Comparison of ENCODE assay signal across 9 mouse cellular contexts in genomic region chr2:18693491-18693870, GRCm38 (mm10). TPM values are rescaled to one million over a fixed set of nuclear protein-coding genes. Genes with fewer than 3 reads are reported as not detected.
DNase-seq lines count a peak whose midpoint lies in the region; ATAC-seq and TF ChIP-seq lines count a peak whose summit lies in the region.
"Had no signal": no experiment of that assay in that cellular context is flagged by ENCODE, and none has a peak within 500 bp of the region (broad histone marks: within the 10 kb centered on the region; RNA-seq: fewer than 3 reads in every experiment).

No protein-coding gene starts in this region.

- H3K9ac ChIP-seq in kidney, embryonic 16.5 days (replicated peaks; ENCODE audit: low read length) = no peak overlapping the region
- no peak overlapping the region for H3K9ac ChIP-seq in embryonic facial prominence, embryonic 13.5 days
- H3K9ac ChIP-seq in hindbrain, postnatal 0 days (replicated peaks; ENCODE audit: low read length) = no peak overlapping the region
- H3K9ac ChIP-seq in midbrain, embryonic 15.5 days = no peak overlapping the region

- no peak for TF ChIP-seq CTCF in hindbrain, postnatal 0 days (IDR thresholded peaks at IDR 0.05; ENCODE audit: low read depth)

- 2% methylated on average over 5 of the region's 5 CpGs for WGBS in kidney, embryonic 16.5 days
- under 1% methylated on average over 5 of the region's 5 CpGs for WGBS in embryonic facial prominence, embryonic 13.5 days
- 2% methylated on average over 5 of the region's 5 CpGs for WGBS in hindbrain, postnatal 0 days
- WGBS in midbrain, embryonic 15.5 days = under 1% methylated on average over 5 of the region's 5 CpGs

- peaks cover 63% of the 10 kb centered on the region for H3K27me3 ChIP-seq in kidney, embryonic 16.5 days (ENCODE audit: insufficient read depth, low read length)
- H3K27me3 ChIP-seq in embryonic facial prominence, embryonic 13.5 days = peaks cover 83% of the 10 kb centered on the region
- peaks cover 57% of the 10 kb centered on the region for H3K27me3 ChIP-seq in hindbrain, postnatal 0 days (ENCODE audit: insufficient read depth, low read length)
- peaks cover 43% of the 10 kb centered on the region for H3K27me3 ChIP-seq in midbrain, embryonic 15.5 days (replicated peaks)

- intact Hi-C loops in left cerebral cortex, postnatal 10 days (cut with DNase I) = loop anchor here (2.0 to 10.0 kb wide), 4 partner anchors 109 to 661 kb away; no protein-coding TSS in a partner anchor
- intact Hi-C loops in left cerebral cortex, postnatal 36 days (cut with DNase I) = loop anchor here (5.0 to 10.0 kb wide), 5 partner anchors 74 to 761 kb away; partner anchors contain the start of genes 4930426L09Rik and Pip4k2a

- peaks cover 25% of the 10 kb centered on the region for H3K4me1 ChIP-seq in kidney, embryonic 16.5 days (ENCODE audit: insufficient read depth, low read length)
- peaks cover 26% of the 10 kb centered on the region for H3K4me1 ChIP-seq in embryonic facial prominence, embryonic 13.5 days
- 0 out of 2 replicates have a peak, but pooled peaks cover 6% of the 10 kb centered on the region for H3K4me1 ChIP-seq in hindbrain, postnatal 0 days (ENCODE audit: insufficient read depth, low read length)
- H3K4me1 ChIP-seq in midbrain, embryonic 15.5 days = peaks cover 34% of the 10 kb centered on the region

- no peak overlapping the region for H3K27ac ChIP-seq in kidney, embryonic 16.5 days (ENCODE audit: low read length)
- H3K27ac ChIP-seq in embryonic facial prominence, embryonic 13.5 days = no peak overlapping the region
- H3K27ac ChIP-seq in hindbrain, postnatal 0 days = no peak overlapping the region
- H3K27ac ChIP-seq in midbrain, embryonic 15.5 days = no peak overlapping the region

- H3K36me3 ChIP-seq in kidney, embryonic 16.5 days (ENCODE audit: insufficient read depth, low read length) = no peaks in the 10 kb centered on the region
- H3K36me3 ChIP-seq in embryonic facial prominence, embryonic 13.5 days = no peaks in the 10 kb centered on the region
- no peaks in the 10 kb centered on the region for H3K36me3 ChIP-seq in hindbrain, postnatal 0 days (ENCODE audit: insufficient read depth, low read length)
- no peaks in the 10 kb centered on the region for H3K36me3 ChIP-seq in midbrain, embryonic 15.5 days (replicated peaks)

- ATAC-seq in kidney, embryonic 16.5 days (ENCODE audit: low FRiP score, low TSS enrichment) = no peak
- ATAC-seq in embryonic facial prominence, embryonic 13.5 days (ENCODE audit: insufficient number of reproducible peaks, insufficient read depth, low FRiP score, low TSS enrichment, low read depth) = no peak
- ATAC-seq in hindbrain, postnatal 0 days = no peak
- no peak for ATAC-seq in midbrain, embryonic 15.5 days (replicated peaks)

- H3K9me3 ChIP-seq in kidney, embryonic 16.5 days (ENCODE audit: low read length) = no peaks in the 10 kb centered on the region
- H3K9me3 ChIP-seq in embryonic facial prominence, embryonic 13.5 days = no peaks in the 10 kb centered on the region
- H3K9me3 ChIP-seq in hindbrain, postnatal 0 days (ENCODE audit: low read length) = no peaks in the 10 kb centered on the region
- H3K9me3 ChIP-seq in midbrain, embryonic 15.5 days = no peaks in the 10 kb centered on the region

- DNase-seq in kidney, postnatal 10 days = no peak
- no peak for DNase-seq in hindbrain, postnatal 0 days (ENCODE audit: low spot score)
- no peak for DNase-seq in urinary bladder, adult 18-20 months (ENCODE audit: low spot score in 2 of 2)
- no peak for DNase-seq in left cerebral cortex, postnatal 10 days (ENCODE audit: extremely low spot score in 1 of 2, low spot score in 2 of 2)
- no peak for DNase-seq in left cerebral cortex, postnatal 36 days (ENCODE audit: low spot score in 2 of 2)

- H3K4me2 ChIP-seq in kidney, embryonic 16.5 days (replicated peaks; ENCODE audit: low read depth, low read length) = peak overlapping the region; percentile 97
- H3K4me2 ChIP-seq in embryonic facial prominence, embryonic 13.5 days = peak overlapping the region; percentile 98
- H3K4me2 ChIP-seq in hindbrain, postnatal 0 days (ENCODE audit: low read depth, low read length) = peak overlapping the region; percentile 87
- peak overlapping the region; percentile 67 for H3K4me2 ChIP-seq in midbrain, embryonic 15.5 days

- peak overlapping the region; percentile 69 for H3K4me3 ChIP-seq in kidney, embryonic 16.5 days (ENCODE audit: low read length)
- H3K4me3 ChIP-seq in embryonic facial prominence, embryonic 13.5 days = peak overlapping the region; percentile 68
- H3K4me3 ChIP-seq in hindbrain, postnatal 0 days (ENCODE audit: low read length) = peak overlapping the region; percentile 53
- H3K4me3 ChIP-seq in midbrain, embryonic 15.5 days = peak overlapping the region; percentile 43; the same call in 1 of the 2 replicates

RNA-seq across cellular contexts. Expression of gene Spag6, which starts 0.4 kb away (rescaled TPM):
- not detected in 2 replicates for polyA plus RNA-seq in kidney, embryonic 16.5 days (2015; fragmentation: Nextera tagmentation; extraction: Ambion mirVana)
- 0.11 TPM in 1 of 2 replicates, not detected in the other for polyA plus RNA-seq in embryonic facial prominence, embryonic 13.5 days (2015; fragmentation: Nextera tagmentation; extraction: Ambion mirVana)
- total RNA-seq in hindbrain, postnatal 0 days (2014; rRNA removed) = not detected in 2 replicates
- polyA plus RNA-seq in hindbrain, postnatal 0 days (2015; fragmentation: Nextera tagmentation; extraction: Ambion mirVana) = 0.09 and 0.20 TPM in 2 replicates
- polyA plus RNA-seq in midbrain, embryonic 15.5 days (2015; fragmentation: Nextera tagmentation; extraction: Ambion mirVana) = 0.14 and 0.17 TPM in 2 replicates
- 1 to 10 TPM; 1.1 to 1.3 TPM for total RNA-seq in left cerebral cortex, postnatal 10 days (2021)
- total RNA-seq in left cerebral cortex, postnatal 36 days (2021) = 1 to 10 TPM; 6.6 to 7.3 TPM
- total RNA-seq: common myeloid progenitor, adult 5-6 weeks had no signal

RNA-seq across cellular contexts. Expression of gene Bmi1, which starts 16.7 kb away (rescaled TPM):
- 28.8 and 30.9 TPM in 2 replicates for polyA plus RNA-seq in kidney, embryonic 16.5 days (2015; fragmentation: Nextera tagmentation; extraction: Ambion mirVana)
- 27.6 and 28.8 TPM in 2 replicates for polyA plus RNA-seq in embryonic facial prominence, embryonic 13.5 days (2015; fragmentation: Nextera tagmentation; extraction: Ambion mirVana)
- 37.2 and 61.9 TPM in 2 replicates for total RNA-seq in hindbrain, postnatal 0 days (2014; rRNA removed)
- polyA plus RNA-seq in hindbrain, postnatal 0 days (2015; fragmentation: Nextera tagmentation; extraction: Ambion mirVana) = 11.8 and 14.0 TPM in 2 replicates
- polyA plus RNA-seq in midbrain, embryonic 15.5 days (2015; fragmentation: Nextera tagmentation; extraction: Ambion mirVana) = 22.0 and 25.0 TPM in 2 replicates
- 10 to 100 TPM; 33.6 to 38.5 TPM for total RNA-seq in left cerebral cortex, postnatal 10 days (2021)
- 10 to 100 TPM; 34.5 to 49.6 TPM for total RNA-seq in left cerebral cortex, postnatal 36 days (2021)

RNA-seq across cellular contexts. Expression of gene Commd3, which starts 21.3 kb away (rescaled TPM):
- polyA plus RNA-seq in kidney, embryonic 16.5 days (2015; fragmentation: Nextera tagmentation; extraction: Ambion mirVana) = 204 and 209 TPM in 2 replicates
- 238 and 240 TPM in 2 replicates for polyA plus RNA-seq in embryonic facial prominence, embryonic 13.5 days (2015; fragmentation: Nextera tagmentation; extraction: Ambion mirVana)
- 137 and 185 TPM in 2 replicates for total RNA-seq in hindbrain, postnatal 0 days (2014; rRNA removed)
- 187 and 191 TPM in 2 replicates for polyA plus RNA-seq in hindbrain, postnatal 0 days (2015; fragmentation: Nextera tagmentation; extraction: Ambion mirVana)
- polyA plus RNA-seq in midbrain, embryonic 15.5 days (2015; fragmentation: Nextera tagmentation; extraction: Ambion mirVana) = 179 and 185 TPM in 2 replicates
- total RNA-seq in left cerebral cortex, postnatal 10 days (2021) = 100 to 1,000 TPM; 116 to 117 TPM
- total RNA-seq in left cerebral cortex, postnatal 36 days (2021) = 10 to 100 TPM; 80.4 to 86.4 TPM
